Mouse (Mus musculus): Measurements from ENCODE around the gene Cdk6. TPM values are rescaled to one million over a fixed set of nuclear protein-coding genes. Genes with fewer than 3 reads are reported as not detected.
A peak's percentile ranks its signal among the peaks of the same experiment; 100 is the strongest.
"Not testable (repeated sequence)": the region's sequence is repeated elsewhere in the genome, so short reads cannot be mapped to it uniquely, and the experiment has no call there.

Cdk6 gene
- polyA plus RNA-seq, 1 experiment from 2014 or later, result 16.6 TPM

DNA sequence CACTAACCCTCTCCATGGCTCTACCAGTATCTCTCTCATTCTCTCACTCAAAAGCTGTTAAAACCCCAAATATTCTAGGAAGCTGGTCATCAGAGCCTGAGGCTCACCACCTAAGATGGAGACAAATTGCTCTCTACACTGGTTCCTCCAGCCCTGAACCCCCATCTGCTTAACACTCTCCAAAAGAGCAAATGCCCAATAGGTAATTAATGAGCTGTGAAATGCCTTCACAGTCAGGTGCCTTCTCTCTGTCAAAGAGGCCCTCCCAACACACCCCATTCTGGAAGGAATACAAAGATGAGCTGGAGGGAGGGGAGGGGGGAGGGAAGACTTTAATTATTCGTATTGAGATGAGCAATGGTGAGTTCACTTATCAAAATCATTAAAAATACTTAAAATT, 21.1 kb upstream of the Cdk6 start:
- ATAC-seq (ENCODE audit: low FRiP score, low TSS enrichment), result peak; percentile 76
- H3K4me3 ChIP-seq (ENCODE audit: low read length), result no peak overlapping the region
- H3K27me3 ChIP-seq (ENCODE audit: insufficient read depth, low read length), result no peaks in the 10 kb centered on the region
- no peak overlapping the region for H3K9ac ChIP-seq (replicated peaks; ENCODE audit: low read length)
- H3K4me1 ChIP-seq (ENCODE audit: insufficient read depth, low read length), result no peaks in the 10 kb centered on the region; the same call in 1 of the 2 replicates
- no peaks in the 10 kb centered on the region for H3K9me3 ChIP-seq (ENCODE audit: low read length)
- H3K36me3 ChIP-seq (ENCODE audit: insufficient read depth, low read length), result no peaks in the 10 kb centered on the region
- WGBS, result 29% methylated on average over 1 of the region's 1 CpGs
- no peak overlapping the region for H3K4me2 ChIP-seq (replicated peaks; ENCODE audit: low read depth, low read length)
- no peak overlapping the region for H3K27ac ChIP-seq (ENCODE audit: low read length)

DNA sequence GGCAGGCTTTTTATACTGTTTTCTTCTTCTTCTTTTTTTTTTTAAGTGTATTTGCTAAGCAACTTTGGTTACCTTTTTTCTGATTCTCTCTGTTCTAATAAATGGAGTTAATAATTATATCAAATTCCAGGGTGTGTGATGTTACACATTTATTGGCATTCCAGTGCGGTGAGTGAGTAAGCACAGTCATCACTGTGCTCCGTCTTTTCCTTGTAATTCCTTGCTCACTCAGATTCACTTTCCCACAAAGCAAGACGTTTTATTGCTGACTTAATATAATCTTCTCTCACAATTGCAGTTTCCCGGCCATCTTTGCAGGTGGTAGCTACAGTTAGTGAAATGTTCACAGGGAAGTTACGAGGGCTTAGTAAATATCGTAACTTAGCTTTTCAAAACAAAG, 19.2 kb upstream of the Cdk6 start:
- ATAC-seq (ENCODE audit: low FRiP score, low TSS enrichment), result no peak
- Histone ChIP-seq H3K9ac (replicated peaks; ENCODE audit: low read length) (no peak overlapping the region), H3K4me1 (ENCODE audit: insufficient read depth, low read length) (no peaks in the 10 kb centered on the region; the same call in 1 of the 2 replicates), H3K36me3 (ENCODE audit: insufficient read depth, low read length) (no peaks in the 10 kb centered on the region), H3K9me3 (ENCODE audit: low read length) (no peaks in the 10 kb centered on the region), H3K4me2 (replicated peaks; ENCODE audit: low read depth, low read length) (no peak overlapping the region), H3K27me3 (ENCODE audit: insufficient read depth, low read length) (no peaks in the 10 kb centered on the region; the same call in 1 of the 2 replicates), H3K4me3 (ENCODE audit: low read length) (no peak overlapping the region), H3K27ac (ENCODE audit: low read length) (no peak overlapping the region)
- WGBS, result 79% methylated on average over 6 of the region's 6 CpGs

DNA sequence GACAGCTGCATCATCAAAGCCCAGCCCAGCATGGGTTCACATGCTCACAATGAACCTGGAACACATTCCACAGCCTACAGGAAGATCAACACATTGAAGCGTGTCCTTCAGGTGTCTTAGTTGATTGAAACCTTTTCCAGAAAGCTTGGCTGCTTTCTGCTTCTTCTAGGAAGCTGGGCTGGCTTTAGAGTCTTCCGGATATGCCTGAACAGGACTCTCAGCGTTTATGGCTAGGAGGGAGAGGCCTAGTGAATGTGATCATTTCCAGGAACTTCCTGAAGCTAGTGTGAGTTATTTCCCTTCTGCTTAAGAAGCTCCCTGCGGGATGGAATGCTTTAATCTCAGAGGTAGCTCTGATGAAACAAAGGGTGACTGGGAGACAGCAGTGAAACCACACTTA, 17.2 kb upstream of the Cdk6 start:
- 64% methylated on average over 4 of the region's 4 CpGs for WGBS
- Histone ChIP-seq H3K4me1 (ENCODE audit: insufficient read depth, low read length) (no peaks in the 10 kb centered on the region; the same call in 1 of the 2 replicates), H3K9ac (replicated peaks; ENCODE audit: low read length) (no peak overlapping the region), H3K9me3 (ENCODE audit: low read length) (no peaks in the 10 kb centered on the region), H3K27me3 (ENCODE audit: insufficient read depth, low read length) (no peaks in the 10 kb centered on the region; the same call in 1 of the 2 replicates), H3K27ac (ENCODE audit: low read length) (no peak overlapping the region), H3K4me2 (replicated peaks; ENCODE audit: low read depth, low read length) (no peak overlapping the region), H3K36me3 (ENCODE audit: insufficient read depth, low read length) (no peaks in the 10 kb centered on the region), H3K4me3 (ENCODE audit: low read length) (no peak overlapping the region)
- ATAC-seq (ENCODE audit: low FRiP score, low TSS enrichment), result no peak

DNA sequence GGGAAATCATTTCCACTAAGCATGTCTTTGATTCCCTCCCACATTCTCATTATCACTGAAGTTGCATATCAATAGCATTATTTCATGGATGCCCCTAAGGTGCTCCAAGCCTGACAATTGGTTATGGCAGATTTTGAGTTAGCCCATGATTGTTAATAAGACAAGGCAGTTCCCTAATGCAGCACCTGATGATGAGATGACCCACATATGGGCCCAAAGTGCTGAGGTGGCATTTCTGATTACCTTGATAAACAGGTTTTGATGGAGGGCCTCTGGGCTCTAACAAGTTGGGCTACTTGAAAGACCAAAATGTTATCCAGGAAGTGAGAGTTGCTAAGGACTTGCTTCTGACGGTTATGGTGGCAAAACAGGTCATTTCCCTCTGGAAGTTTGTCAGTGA, 11.9 kb upstream of the Cdk6 start:
- no peak overlapping the region for H3K4me3 ChIP-seq (ENCODE audit: low read length)
- H3K4me1 ChIP-seq (ENCODE audit: insufficient read depth, low read length), result no peaks in the 10 kb centered on the region
- no peak overlapping the region for H3K27ac ChIP-seq (ENCODE audit: low read length)
- H3K9me3 ChIP-seq (ENCODE audit: low read length), result no peaks in the 10 kb centered on the region
- H3K27me3 ChIP-seq (ENCODE audit: insufficient read depth, low read length), result no peaks in the 10 kb centered on the region; the same call in 1 of the 2 replicates
- ATAC-seq (ENCODE audit: low FRiP score, low TSS enrichment), result no peak
- no peak overlapping the region for H3K9ac ChIP-seq (replicated peaks; ENCODE audit: low read length)
- WGBS, result 50% methylated on average over 1 of the region's 1 CpGs
- no peak overlapping the region for H3K4me2 ChIP-seq (replicated peaks; ENCODE audit: low read depth, low read length)
- H3K36me3 ChIP-seq (ENCODE audit: insufficient read depth, low read length), result no peaks in the 10 kb centered on the region

DNA sequence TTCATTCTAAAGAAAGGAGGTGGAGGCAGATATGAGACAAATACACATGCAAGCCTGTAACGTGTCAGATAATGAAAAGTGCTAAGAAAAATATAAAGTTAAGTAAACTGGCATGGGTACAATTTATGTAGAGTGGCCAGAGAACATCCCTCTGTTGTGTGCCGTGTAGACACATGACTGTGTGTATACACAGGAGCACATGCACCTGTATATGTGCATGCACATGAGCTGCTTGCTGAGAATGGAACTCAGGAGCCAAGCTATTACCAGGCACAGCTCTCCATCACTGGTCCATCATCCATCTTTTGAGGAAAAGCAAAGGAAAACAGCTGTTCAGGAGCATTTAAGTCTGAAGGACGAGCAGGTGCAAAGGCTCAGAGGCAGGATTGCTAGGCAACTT, 10.4 kb upstream of the Cdk6 start:
- no peak overlapping the region for H3K4me3 ChIP-seq (ENCODE audit: low read length)
- ATAC-seq (ENCODE audit: low FRiP score, low TSS enrichment), result no peak
- WGBS, result 57% methylated on average over 3 of the region's 3 CpGs

DNA sequence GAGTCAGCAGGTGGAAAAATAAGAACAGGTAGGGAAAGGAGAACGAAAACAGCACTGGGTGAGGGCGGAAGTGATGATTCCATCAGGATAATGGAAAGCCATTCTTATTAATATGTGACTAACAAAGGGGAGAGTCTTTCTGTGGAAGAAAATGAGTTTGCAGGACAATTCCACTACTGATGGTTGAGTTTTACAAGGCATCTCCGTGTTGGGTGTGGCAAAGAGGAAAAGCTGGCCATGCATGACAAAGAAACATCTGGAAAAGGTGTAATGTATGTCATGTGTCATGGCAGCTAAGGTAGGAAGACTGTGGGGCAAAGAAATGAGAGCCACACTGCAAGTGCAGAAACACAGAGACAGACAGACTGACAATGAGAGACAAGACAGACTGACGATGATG, 8.3 kb upstream of the Cdk6 start:
- not testable (repeated sequence) for ATAC-seq (ENCODE audit: low FRiP score, low TSS enrichment); H3K4me3 ChIP-seq (ENCODE audit: low read length); H3K27ac ChIP-seq (ENCODE audit: low read length); H3K4me2 ChIP-seq (replicated peaks; ENCODE audit: low read depth, low read length); H3K9me3 ChIP-seq (ENCODE audit: low read length); H3K9ac ChIP-seq (replicated peaks; ENCODE audit: low read length); H3K27me3 ChIP-seq (ENCODE audit: insufficient read depth, low read length); H3K4me1 ChIP-seq (ENCODE audit: insufficient read depth, low read length); H3K36me3 ChIP-seq (ENCODE audit: insufficient read depth, low read length)
- WGBS, result 90% methylated on average over 4 of the region's 4 CpGs

More for the DNA sequence above, 10.4 kb upstream of the Cdk6 start:
- no peak overlapping the region for H3K27ac ChIP-seq (ENCODE audit: low read length)
- no peaks in the 10 kb centered on the region for H3K4me1 ChIP-seq (ENCODE audit: insufficient read depth, low read length)
- H3K36me3 ChIP-seq (ENCODE audit: insufficient read depth, low read length), result no peaks in the 10 kb centered on the region
- H3K4me2 ChIP-seq (replicated peaks; ENCODE audit: low read depth, low read length), result no peak overlapping the region
- H3K27me3 ChIP-seq (ENCODE audit: insufficient read depth, low read length), result no peaks in the 10 kb centered on the region
- H3K9me3 ChIP-seq (ENCODE audit: low read length), result no peaks in the 10 kb centered on the region
- no peak overlapping the region for H3K9ac ChIP-seq (replicated peaks; ENCODE audit: low read length)

DNA sequence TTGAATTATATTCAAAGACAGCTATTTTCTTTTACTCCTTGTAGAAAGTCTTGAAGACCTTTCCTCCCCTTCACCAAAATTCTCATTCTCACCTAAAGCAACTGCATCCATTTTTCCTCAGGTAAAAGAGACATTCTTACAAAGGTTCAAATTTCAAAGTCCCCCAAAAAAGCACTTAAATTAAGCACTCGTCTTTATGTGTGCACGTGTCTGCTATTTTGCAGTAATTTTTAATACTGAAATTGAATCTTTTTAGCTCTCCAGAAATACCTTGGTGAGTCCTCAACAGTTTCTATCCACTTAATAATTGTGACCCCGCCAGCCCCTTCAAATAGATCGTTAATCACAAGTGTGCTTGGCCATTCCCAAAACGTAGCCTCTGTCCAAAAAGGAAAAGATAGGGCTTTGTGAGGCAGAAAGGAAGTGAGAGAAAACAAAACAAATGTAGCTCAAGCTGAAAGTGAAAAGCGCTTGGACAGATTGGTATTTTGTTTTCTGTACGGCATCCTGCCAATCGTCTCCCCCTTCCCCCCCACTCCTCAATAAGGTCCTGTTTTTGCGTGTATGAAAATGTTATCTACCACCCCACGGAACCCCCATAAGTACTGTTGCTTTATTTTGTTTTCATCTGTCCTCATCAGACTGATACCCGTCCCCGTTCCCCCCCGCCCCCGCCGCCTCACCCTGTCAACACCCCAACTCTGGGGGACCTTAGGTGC, 786 bp upstream of the Cdk6 start:
- WGBS, result 2% methylated on average over 15 of the region's 15 CpGs
- H3K27ac ChIP-seq (ENCODE audit: low read length); H3K4me1 ChIP-seq (ENCODE audit: insufficient read depth, low read length); ATAC-seq (ENCODE audit: low FRiP score, low TSS enrichment); H3K9me3 ChIP-seq (ENCODE audit: low read length); H3K27me3 ChIP-seq (ENCODE audit: insufficient read depth, low read length); H3K36me3 ChIP-seq (ENCODE audit: insufficient read depth, low read length): not testable (repeated sequence)
- Histone ChIP-seq H3K9ac (replicated peaks; ENCODE audit: low read length) (peak overlapping the region; percentile 78), H3K4me2 (replicated peaks; ENCODE audit: low read depth, low read length) (peak overlapping the region; percentile 98), H3K4me3 (ENCODE audit: low read length) (peak overlapping the region; percentile 71)

DNA sequence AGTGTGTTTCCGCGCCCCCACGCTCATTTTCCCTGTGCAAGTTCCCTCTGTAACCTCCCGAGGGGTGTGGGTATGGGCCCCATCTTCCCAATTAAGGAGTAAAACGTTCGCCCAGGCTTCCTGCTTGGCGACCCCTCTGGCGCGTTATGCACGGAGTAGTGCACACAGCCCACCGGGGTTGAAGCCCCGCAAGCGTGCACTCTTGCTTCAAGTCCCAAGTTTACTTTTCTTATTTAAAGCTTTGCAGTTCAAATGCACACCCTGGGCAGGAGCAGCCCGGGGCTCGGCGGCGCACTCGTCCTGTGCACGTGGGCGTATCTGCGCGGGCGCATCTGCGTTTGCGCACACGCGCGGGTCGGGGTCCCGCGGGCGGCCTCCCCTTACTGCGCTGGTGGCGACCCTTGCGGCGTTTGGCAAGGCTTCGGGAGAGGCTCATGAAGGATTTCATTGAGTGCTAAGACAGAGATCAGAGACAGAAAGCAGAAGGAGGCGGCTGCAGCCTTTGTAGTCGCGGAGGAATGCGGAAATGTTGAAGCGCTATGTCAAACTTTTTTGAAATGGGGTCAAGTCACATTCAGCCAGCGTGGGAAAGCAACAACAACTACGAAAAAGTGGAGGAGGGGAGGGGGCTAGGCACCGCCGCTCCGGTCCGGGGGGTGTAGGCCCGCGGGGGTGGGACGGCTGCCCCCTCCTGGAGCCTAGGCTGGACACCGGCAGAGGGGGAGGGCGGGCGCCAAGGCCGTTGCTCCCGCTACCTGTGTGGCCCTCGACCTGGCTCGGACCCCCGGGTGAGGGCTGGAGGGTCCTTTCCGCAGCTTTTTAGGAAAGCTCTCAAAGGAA, 866 bp downstream of the Cdk6 start:
- Histone ChIP-seq H3K9ac (replicated peaks; ENCODE audit: low read length) (peak overlapping the region; percentile 78), H3K27ac (ENCODE audit: low read length) (peak overlapping the region; percentile 74), H3K4me1 (ENCODE audit: insufficient read depth, low read length) (0 out of 2 replicates have a peak, but pooled peaks cover 5% of the 10 kb centered on the region), H3K9me3 (ENCODE audit: low read length) (no peaks in the 10 kb centered on the region), H3K36me3 (ENCODE audit: insufficient read depth, low read length) (peaks cover 4% of the 10 kb centered on the region), H3K4me3 (ENCODE audit: low read length) (peak overlapping the region; percentile 71), H3K27me3 (ENCODE audit: insufficient read depth, low read length) (peaks cover 4% of the 10 kb centered on the region; the same call in 1 of the 2 replicates), H3K4me2 (replicated peaks; ENCODE audit: low read depth, low read length) (peak overlapping the region; percentile 98)
- peak; percentile 22; the same call in 1 of the 2 replicates for ATAC-seq (ENCODE audit: low FRiP score, low TSS enrichment)
- under 1% methylated on average over 53 of the region's 60 CpGs for WGBS

DNA sequence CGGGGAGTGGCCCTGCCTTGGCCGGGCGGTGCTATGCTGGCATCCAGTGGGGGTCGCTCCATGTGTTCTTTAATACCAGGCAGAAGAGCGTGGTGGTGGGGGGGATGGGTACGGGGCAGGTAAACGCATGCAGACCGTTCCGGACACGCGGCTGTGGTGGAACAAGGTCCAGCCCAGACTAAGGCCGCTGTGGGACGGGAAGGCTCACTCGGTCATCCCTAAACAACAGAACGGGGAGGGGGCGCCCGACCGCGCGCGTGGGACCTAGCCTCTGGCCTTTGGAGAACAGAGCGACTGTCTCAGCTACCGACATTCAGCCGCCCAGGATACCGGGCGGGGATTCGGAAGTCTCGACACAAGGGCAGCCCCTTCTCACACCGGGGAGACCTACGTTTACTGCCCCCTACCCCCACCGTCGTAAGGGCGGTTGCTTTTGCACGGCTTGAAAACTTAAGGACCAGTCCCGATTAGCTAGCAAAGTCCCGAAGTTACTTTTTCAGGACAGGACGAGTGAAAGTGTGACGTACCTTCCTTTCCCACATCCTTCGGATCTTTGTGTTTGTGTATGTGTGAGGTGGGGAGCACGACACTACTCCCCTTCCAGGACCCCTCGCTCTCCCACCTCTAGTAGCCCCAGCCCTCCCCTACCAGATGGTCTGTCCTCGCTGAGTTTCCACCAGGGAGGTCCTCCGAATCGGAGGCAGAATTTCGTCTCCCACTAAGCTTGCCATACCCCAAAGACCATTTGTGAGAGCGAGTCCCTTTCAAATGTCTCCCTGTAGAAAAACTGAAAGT, 1.7 kb downstream of the Cdk6 start:
- no peaks in the 10 kb centered on the region for H3K27me3 ChIP-seq (ENCODE audit: insufficient read depth, low read length)
- WGBS, result under 1% methylated on average over 46 of the region's 46 CpGs
- H3K4me3 ChIP-seq (ENCODE audit: low read length), result peak overlapping the region; percentile 71
- no peaks in the 10 kb centered on the region for H3K9me3 ChIP-seq (ENCODE audit: low read length)
- H3K4me2 ChIP-seq (replicated peaks; ENCODE audit: low read depth, low read length), result peak overlapping the region; percentile 98
- H3K4me1 ChIP-seq (ENCODE audit: insufficient read depth, low read length), result 0 out of 2 replicates have a peak, but pooled peaks cover 5% of the 10 kb centered on the region
- H3K36me3 ChIP-seq (ENCODE audit: insufficient read depth, low read length), result peaks cover 4% of the 10 kb centered on the region
- peak overlapping the region; percentile 74 for H3K27ac ChIP-seq (ENCODE audit: low read length)
- ATAC-seq (ENCODE audit: low FRiP score, low TSS enrichment), result peak; percentile 67
- peak overlapping the region; percentile 78 for H3K9ac ChIP-seq (replicated peaks; ENCODE audit: low read length)

Data from kidney, embryonic 16.5 days (tissue).